Mouse (Mus musculus) midbrain, embryonic 11.5 days (tissue): ENCODE data around the gene Plcb1. TPM values are rescaled to one million over a fixed set of nuclear protein-coding genes. Genes with fewer than 3 reads are reported as not detected.

ENCODE experiments used
- ATAC-seq: fragments of 200-750 bp; cut with Nextera tagmentation; 2 replicates; pipeline ENCODE4 v1.8.0; 2017; ENCODE audit warnings: moderate TSS enrichment, moderate library complexity; ENCODE audit not compliant: low FRiP score
- DNase-seq: peaks from one replicate; pipeline ENCODE4 v3.0.0; 2015; ENCODE audit warnings: low spot score; ENCODE audit errors: missing footprints
- H3K27ac ChIP-seq: fragments of 300-500 bp; sonication (generic); 2 replicates; pipeline ENCODE4 v1.5.1; 2014; ENCODE audit warnings: low read depth, low read length
- H3K27me3 ChIP-seq: fragments of 300-500 bp; sonication (generic); 2 replicates; pipeline ENCODE4 v1.6.1; 2014; ENCODE audit warnings: mild to moderate bottlenecking, low read length, moderate library complexity, mixed read lengths; ENCODE audit not compliant: control insufficient read depth, insufficient read depth
- H3K36me3 ChIP-seq: fragments of 300-500 bp; sonication (generic); 2 replicates; pipeline ENCODE4 v1.6.1; 2014; ENCODE audit warnings: mild to moderate bottlenecking, low read length, moderate library complexity, mixed read lengths; ENCODE audit not compliant: control insufficient read depth, insufficient read depth
- H3K4me1 ChIP-seq: fragments of 300-500 bp; sonication (generic); 2 replicates; pipeline ENCODE4 v1.6.1; 2014; ENCODE audit warnings: low read length; ENCODE audit not compliant: control insufficient read depth, insufficient read depth
- H3K4me2 ChIP-seq: fragments of 300-500 bp; sonication (generic); 2 replicates; pipeline ENCODE4 v1.6.1; 2014; ENCODE audit warnings: mild to moderate bottlenecking, moderate library complexity
- H3K4me3 ChIP-seq: fragments of 300-500 bp; sonication (generic); 2 replicates; pipeline ENCODE4 v1.5.1; 2014; ENCODE audit warnings: low read depth, low read length
- H3K9ac ChIP-seq: fragments of 300-500 bp; sonication (generic); 2 replicates; pipeline ENCODE4 v1.6.1; 2014; ENCODE audit warnings: low read length
- H3K9me3 ChIP-seq: fragments of 300-500 bp; sonication (generic); 2 replicates; pipeline ENCODE4 v1.6.1; 2016; ENCODE audit warnings: low read length; ENCODE audit not compliant: control insufficient read depth
- WGBS: fragments of 180-500 bp; shearing (Covaris S2); extraction: QIAGEN DNeasy Blood & Tissue Kit; methylation state at CpG from one replicate; pipeline ENCODE4 v1.1.7; 2014; 5-methylcytosine and 5-hydroxymethylcytosine counted together
- polyA plus RNA-seq: library from polyadenylated mRNA; unstranded; fragments of >200 nt; fragmentation: Nextera tagmentation; extraction: Ambion mirVana; gene quantifications from 2 replicates; pipeline ENCODE4 v1.2.1, GENCODE M21; 2014

Plcb1 gene
- 5.9 and 6.1 TPM in 2 replicates for polyA plus RNA-seq

GRCm38 (mm10) chr2:134785970-134786855 lies at the start of gene Plcb1:
TSS of gene Plcb1 (plus strand) at chr2:134786067.
- H3K27me3 ChIP-seq = peaks cover 11% of the 10 kb centered on the region
- no peak within 1 kb of the TSS; the same call in 1 of the 2 replicates for H3K27ac ChIP-seq
- H3K9ac ChIP-seq = peak within 1 kb of the TSS; percentile 78
- peak within 1 kb of the TSS; percentile 97 for H3K4me2 ChIP-seq
- ATAC-seq = peak; percentile 99
- H3K4me3 ChIP-seq = peak within 1 kb of the TSS; percentile 63
- no peaks in the 10 kb centered on the region for H3K36me3 ChIP-seq
- WGBS = under 1% methylated on average over 85 of the region's 88 CpGs
- peaks cover 7% of the 10 kb centered on the region for H3K4me1 ChIP-seq
- no peaks in the 10 kb centered on the region for H3K9me3 ChIP-seq
- peak; percentile 98 for DNase-seq

- no peaks in the 10 kb centered on the region for H3K27me3 ChIP-seq
- ATAC-seq = no peak
These were observed 30.3 kb upstream of the Plcb1 start for GRCm38 (mm10) chr2:134755537-134755936.

DNA sequence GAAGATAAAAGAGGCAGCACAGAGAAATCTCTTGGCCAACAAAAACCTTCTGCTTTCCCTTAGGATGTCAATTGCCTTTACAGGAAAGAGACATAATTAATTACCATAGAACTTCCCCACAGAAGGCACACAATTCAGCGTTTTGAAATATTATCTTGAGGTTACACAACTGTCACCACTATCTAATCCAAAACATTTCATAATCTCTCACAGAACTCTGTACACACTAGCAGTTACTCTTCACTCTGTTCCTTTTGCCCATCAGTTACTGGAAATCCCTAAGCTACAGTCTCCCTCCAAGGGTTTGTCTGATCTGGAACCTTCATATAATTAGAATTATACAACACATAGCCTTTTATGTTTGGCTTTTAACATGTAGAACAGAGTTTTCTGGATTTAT lies 29.8 kb upstream of the Plcb1 start:
- H3K9me3 ChIP-seq = no peaks in the 10 kb centered on the region
- WGBS = 71% methylated on average over 1 of the region's 1 CpGs
- H3K27ac ChIP-seq = no peak overlapping the region
- H3K9ac ChIP-seq = no peak overlapping the region
- no peak for DNase-seq
- ATAC-seq = no peak
- no peaks in the 10 kb centered on the region for H3K4me1 ChIP-seq
- H3K4me3 ChIP-seq = no peak overlapping the region
- no peak overlapping the region for H3K4me2 ChIP-seq
- H3K27me3 ChIP-seq = no peaks in the 10 kb centered on the region
- H3K36me3 ChIP-seq = no peaks in the 10 kb centered on the region

More at GRCm38 (mm10) chr2:134755537-134755936, 30.3 kb upstream of the Plcb1 start:
- no peak overlapping the region for H3K9ac ChIP-seq
- H3K4me1 ChIP-seq = no peaks in the 10 kb centered on the region
- H3K4me2 ChIP-seq = no peak overlapping the region
- H3K36me3 ChIP-seq = no peaks in the 10 kb centered on the region
- DNase-seq = no peak
- H3K9me3 ChIP-seq = no peaks in the 10 kb centered on the region
- H3K4me3 ChIP-seq = no peak overlapping the region
- H3K27ac ChIP-seq = no peak overlapping the region

- ATAC-seq (no peak), DNase-seq (no peak)
- Histone ChIP-seq H3K9ac (no peak overlapping the region), H3K27me3 (no peaks in the 10 kb centered on the region), H3K36me3 (no peaks in the 10 kb centered on the region), H3K9me3 (no peaks in the 10 kb centered on the region), H3K4me1 (no peaks in the 10 kb centered on the region), H3K4me2 (no peak overlapping the region), H3K27ac (no peak overlapping the region), H3K4me3 (no peak overlapping the region)
- WGBS = 82% methylated on average over 1 of the region's 1 CpGs
These were observed 24.8 kb upstream of the Plcb1 start for GRCm38 (mm10) chr2:134761029-134761428.

DNA sequence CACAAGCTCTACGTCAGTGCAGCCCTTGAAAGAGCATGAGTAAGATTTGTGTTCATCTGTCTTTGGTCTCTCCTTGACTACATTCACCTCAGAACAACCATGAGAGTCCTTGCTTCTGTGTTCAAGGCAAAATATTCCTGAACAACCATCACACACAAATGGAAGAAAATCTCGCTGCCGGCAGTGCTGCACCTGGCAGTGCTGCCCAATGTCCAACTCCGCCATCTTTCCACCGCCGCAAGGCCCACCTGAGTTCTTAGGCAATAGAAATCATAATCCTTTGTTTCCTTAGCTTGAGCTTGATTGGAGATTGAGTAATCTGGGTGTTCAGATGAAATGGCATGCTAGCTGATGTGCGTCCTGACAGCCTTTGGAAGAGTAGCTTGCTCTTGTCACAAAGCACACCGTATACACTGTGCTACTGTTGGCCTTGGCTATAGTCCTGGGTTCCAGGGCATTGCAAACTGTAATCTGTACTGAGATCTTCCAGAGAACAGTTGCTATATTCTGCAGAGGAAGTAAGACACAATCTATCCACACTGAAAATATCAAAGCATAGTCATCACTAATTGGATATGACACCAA lies 22.4 kb upstream of the Plcb1 start:
- DNase-seq = no peak
- Histone ChIP-seq H3K27ac (no peak overlapping the region), H3K4me2 (no peak overlapping the region), H3K9me3 (no peaks in the 10 kb centered on the region), H3K4me3 (no peak overlapping the region), H3K36me3 (no peaks in the 10 kb centered on the region), H3K27me3 (no peaks in the 10 kb centered on the region), H3K9ac (no peak overlapping the region), H3K4me1 (no peaks in the 10 kb centered on the region)
- 93% methylated on average over 8 of the region's 8 CpGs for WGBS
- ATAC-seq = no peak

GRCm38 (mm10) chr2:134764506-134764905 lies 21.4 kb upstream of the Plcb1 start:
- no peak for DNase-seq
- WGBS = 84% methylated on average over 2 of the region's 2 CpGs
- H3K27ac ChIP-seq = no peak overlapping the region
- no peaks in the 10 kb centered on the region for H3K36me3 ChIP-seq
- H3K9ac ChIP-seq = no peak overlapping the region
- H3K4me3 ChIP-seq = no peak overlapping the region
- H3K27me3 ChIP-seq = no peaks in the 10 kb centered on the region
- H3K9me3 ChIP-seq = no peaks in the 10 kb centered on the region
- ATAC-seq = no peak
- H3K4me1 ChIP-seq = no peaks in the 10 kb centered on the region
- H3K4me2 ChIP-seq = no peak overlapping the region

DNA sequence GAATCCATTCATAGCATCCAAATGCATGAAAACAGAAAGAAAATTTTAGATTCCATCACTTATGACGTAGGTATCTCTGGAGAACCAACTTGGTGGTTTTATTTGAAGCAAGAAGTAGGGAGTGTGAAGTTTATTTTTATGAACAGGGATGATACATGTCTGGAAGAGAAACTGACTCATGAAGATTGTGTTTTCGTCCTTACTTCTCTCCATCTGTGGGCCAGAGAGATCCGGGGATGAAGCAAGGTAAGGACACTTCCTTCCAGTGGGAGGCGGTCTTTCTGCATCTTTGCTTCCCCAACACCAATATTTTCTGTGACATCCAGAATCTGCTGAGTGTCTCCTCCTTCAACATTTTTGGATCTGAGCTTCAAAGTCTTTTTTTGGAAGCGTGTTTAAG lies 6.0 kb upstream of the Plcb1 start:
- H3K4me1 ChIP-seq = no peaks in the 10 kb centered on the region
- 75% methylated on average over 5 of the region's 5 CpGs for WGBS
- no peak overlapping the region for H3K9ac ChIP-seq
- DNase-seq (no peak), ATAC-seq (no peak)
- H3K36me3 ChIP-seq = no peaks in the 10 kb centered on the region
- H3K27me3 ChIP-seq = no peaks in the 10 kb centered on the region; the same call in 1 of the 2 replicates
- no peak overlapping the region for H3K27ac ChIP-seq
- H3K9me3 ChIP-seq = no peaks in the 10 kb centered on the region
- H3K4me2 ChIP-seq = no peak overlapping the region
- H3K4me3 ChIP-seq = no peak overlapping the region

DNA sequence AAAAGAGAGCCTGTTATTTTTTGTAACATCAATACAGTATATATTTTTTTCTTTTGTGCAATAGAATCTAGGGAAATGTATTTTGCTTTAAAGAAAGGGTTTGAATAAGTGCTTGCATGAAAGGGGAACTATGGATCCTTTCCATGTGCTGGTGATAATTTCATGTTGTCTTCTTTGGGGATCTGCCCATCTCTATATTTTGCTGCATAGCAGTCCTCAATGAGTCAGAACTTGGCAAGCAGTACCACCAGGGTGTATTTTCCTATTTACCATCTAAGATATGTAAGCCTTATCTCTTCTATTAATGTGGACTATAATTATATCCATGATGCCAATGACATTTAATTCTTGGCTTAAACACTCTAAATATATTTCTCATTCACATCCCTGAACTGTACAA lies 5.6 kb upstream of the Plcb1 start:
- Histone ChIP-seq H3K27me3 (peaks cover 3% of the 10 kb centered on the region), H3K4me1 (no peaks in the 10 kb centered on the region), H3K9ac (no peak overlapping the region), H3K36me3 (no peaks in the 10 kb centered on the region), H3K27ac (no peak overlapping the region), H3K4me2 (no peak overlapping the region), H3K4me3 (no peak overlapping the region), H3K9me3 (no peaks in the 10 kb centered on the region)
- DNase-seq = no peak
- ATAC-seq = no peak

- H3K27me3 ChIP-seq = peaks cover 11% of the 10 kb centered on the region
- peak overlapping the region; percentile 63 for H3K4me3 ChIP-seq
- H3K4me2 ChIP-seq = peak overlapping the region; percentile 97
- DNase-seq = peak; percentile 91
- no peaks in the 10 kb centered on the region for H3K9me3 ChIP-seq
- no peak; the same call in 1 of the 2 replicates for ATAC-seq
- no peak overlapping the region for H3K27ac ChIP-seq
- 8% methylated on average over 6 of the region's 6 CpGs for WGBS
- H3K9ac ChIP-seq = peak overlapping the region; percentile 78; the same call in 1 of the 2 replicates
- H3K36me3 ChIP-seq = no peaks in the 10 kb centered on the region
- peaks cover 7% of the 10 kb centered on the region for H3K4me1 ChIP-seq
These were observed 986 bp downstream of the Plcb1 start for GRCm38 (mm10) chr2:134786856-134787250.
